Mouse (Mus musculus) intestine, embryonic 16.5 days (tissue): ENCODE measurements around the gene Lmln. TPM values are rescaled to one million over a fixed set of nuclear protein-coding genes. Genes with fewer than 3 reads are reported as not detected.
"Not testable (repeated sequence)": the region's sequence is repeated elsewhere in the genome, so short reads cannot be mapped to it uniquely, and the experiment has no call there.

Experiments used
- ATAC-seq: fragments of 200-750 bp; cut with Nextera tagmentation; 2 replicates; pipeline ENCODE4 v1.8.0; 2017; ENCODE audit warnings: moderate TSS enrichment, moderate library complexity
- H3K27ac ChIP-seq: fragments of 300-500 bp; sonication (generic); 2 replicates; pipeline ENCODE4 v1.5.1; 2014; ENCODE audit warnings: mild to moderate bottlenecking, low read length
- H3K27me3 ChIP-seq: fragments of 300-500 bp; sonication (generic); replicated peaks from 2 replicates; pipeline ENCODE4 v1.6.1; 2014; ENCODE audit warnings: low read length, control low read depth, mixed read lengths; ENCODE audit not compliant: control insufficient read depth, insufficient read depth
- H3K36me3 ChIP-seq: fragments of 300-500 bp; sonication (generic); 2 replicates; pipeline ENCODE4 v1.6.1; 2014; ENCODE audit warnings: low read length, control low read depth; ENCODE audit not compliant: control insufficient read depth, insufficient read depth
- H3K4me1 ChIP-seq: fragments of 300-500 bp; sonication (generic); 2 replicates; pipeline ENCODE4 v1.6.1; 2014; ENCODE audit warnings: low read length, control low read depth, mixed read lengths; ENCODE audit not compliant: control insufficient read depth, insufficient read depth
- H3K4me2 ChIP-seq: fragments of 300-500 bp; sonication (generic); 2 replicates; pipeline ENCODE4 v1.6.1; 2014; ENCODE audit warnings: low read depth, low read length, control low read depth
- H3K4me3 ChIP-seq: fragments of 300-500 bp; sonication (generic); 2 replicates; pipeline ENCODE4 v1.5.1; 2014; ENCODE audit warnings: mild to moderate bottlenecking, low read length
- H3K9ac ChIP-seq: fragments of 300-500 bp; sonication (generic); 2 replicates; pipeline ENCODE4 v1.6.1; 2014; ENCODE audit warnings: low read depth, low read length
- H3K9me3 ChIP-seq: fragments of 300-500 bp; sonication (generic); 2 replicates; pipeline ENCODE4 v1.6.1; 2016; ENCODE audit warnings: low read length, control low read depth; ENCODE audit not compliant: control insufficient read depth
- WGBS: fragments of 180-500 bp; shearing (Covaris S2); extraction: QIAGEN DNeasy Blood & Tissue Kit; methylation state at CpG from one replicate; pipeline ENCODE4 v1.1.7; 2014; 5-methylcytosine and 5-hydroxymethylcytosine counted together
- polyA plus RNA-seq: library from polyadenylated mRNA; unstranded; fragments of >200 nt; fragmentation: Nextera tagmentation; extraction: Ambion mirVana; gene quantifications from 2 replicates; pipeline ENCODE4 v1.2.1, GENCODE M21; 2015

Lmln gene
- polyA plus RNA-seq, 1 experiment from 2014 or later: 1.8 TPM

DNA sequence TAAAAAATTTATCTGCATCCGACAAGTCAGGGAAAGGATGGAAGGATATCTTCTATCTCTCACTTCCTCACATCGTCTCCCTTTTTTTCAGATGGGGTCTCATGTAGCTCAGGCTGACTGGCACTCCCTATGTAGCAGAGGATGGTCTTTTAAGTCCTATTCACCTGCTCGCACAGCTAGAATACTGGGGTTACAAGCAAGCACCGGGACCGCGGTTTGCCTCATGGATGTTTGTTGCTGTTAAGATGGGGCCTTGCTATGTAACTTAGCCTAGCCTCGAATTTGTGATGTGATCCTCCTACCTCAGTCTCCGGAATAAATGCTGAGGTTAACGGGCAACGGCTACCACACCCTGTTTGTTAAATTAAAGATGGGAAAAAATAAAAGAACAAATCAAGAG lies 6.7 kb upstream of the Lmln start:
- peak; percentile 29 for ATAC-seq
- H3K4me2 ChIP-seq: peak overlapping the region; percentile 59
- peak overlapping the region; percentile 90 for H3K9ac ChIP-seq
- WGBS: 21% methylated on average over 10 of the region's 10 CpGs
- peaks cover 19% of the 10 kb centered on the region for H3K4me1 ChIP-seq
- H3K36me3 ChIP-seq: peaks cover 19% of the 10 kb centered on the region
- H3K4me3 ChIP-seq: peak overlapping the region; percentile 67
- H3K27ac ChIP-seq: no peak overlapping the region
- H3K27me3 ChIP-seq: no peaks in the 10 kb centered on the region
- no peaks in the 10 kb centered on the region for H3K9me3 ChIP-seq

DNA sequence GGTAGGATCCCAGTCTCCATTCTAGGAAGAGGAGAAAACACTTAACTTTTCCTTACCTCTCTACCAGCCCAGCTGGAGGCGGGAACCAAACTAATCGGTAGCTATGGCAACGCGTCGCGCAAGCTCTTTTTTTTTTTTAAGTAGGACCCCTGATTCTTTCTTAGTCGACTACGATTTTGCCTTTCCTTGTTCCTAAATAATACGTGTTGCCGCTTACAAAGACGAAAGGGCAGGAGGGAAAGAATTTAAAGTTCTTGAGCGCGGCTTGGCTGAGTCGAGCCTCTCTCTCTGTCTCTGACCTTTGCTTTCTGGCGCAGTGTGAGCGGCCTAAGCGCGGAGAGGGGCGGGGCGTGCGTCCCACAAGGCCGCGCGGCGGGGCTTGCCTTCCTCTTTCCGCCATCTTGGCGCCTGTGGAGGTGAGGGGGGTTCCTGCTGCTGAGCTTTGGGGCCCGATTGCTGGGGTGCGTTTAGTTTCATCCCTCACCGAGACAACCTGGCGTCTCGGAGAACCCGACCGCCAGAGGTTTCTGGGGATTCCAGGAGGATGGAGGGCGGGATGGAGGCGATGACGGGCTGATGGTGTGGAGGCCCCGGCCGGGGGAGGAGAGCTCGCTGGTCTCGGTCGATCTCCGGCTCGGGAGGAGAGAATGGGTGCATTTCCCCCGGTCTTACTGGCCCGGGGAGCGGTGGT lies 6.1 kb upstream of the Lmln start, which contains the start of the genes Iqcg and Rpl35a:
Gene Iqcg (minus strand): TSS at position 124 of the 691 bp plus-strand sequence.
Gene Rpl35a (plus strand): TSS at position 359 of the 691 bp plus-strand sequence.
- peaks cover 19% of the 10 kb centered on the region for H3K36me3 ChIP-seq
- under 1% methylated on average over 47 of the region's 47 CpGs for WGBS
- no peaks in the 10 kb centered on the region for H3K9me3 ChIP-seq
- ATAC-seq: peak; percentile 92
- peak within 1 kb of the TSS; percentile 68 for H3K4me2 ChIP-seq
- peak within 1 kb of the TSS; percentile 67 for H3K4me3 ChIP-seq
- peak within 1 kb of the TSS; percentile 87 for H3K27ac ChIP-seq
- H3K27me3 ChIP-seq: no peaks in the 10 kb centered on the region
- H3K4me1 ChIP-seq: peaks cover 19% of the 10 kb centered on the region
- peak within 1 kb of the TSS; percentile 90 for H3K9ac ChIP-seq

DNA sequence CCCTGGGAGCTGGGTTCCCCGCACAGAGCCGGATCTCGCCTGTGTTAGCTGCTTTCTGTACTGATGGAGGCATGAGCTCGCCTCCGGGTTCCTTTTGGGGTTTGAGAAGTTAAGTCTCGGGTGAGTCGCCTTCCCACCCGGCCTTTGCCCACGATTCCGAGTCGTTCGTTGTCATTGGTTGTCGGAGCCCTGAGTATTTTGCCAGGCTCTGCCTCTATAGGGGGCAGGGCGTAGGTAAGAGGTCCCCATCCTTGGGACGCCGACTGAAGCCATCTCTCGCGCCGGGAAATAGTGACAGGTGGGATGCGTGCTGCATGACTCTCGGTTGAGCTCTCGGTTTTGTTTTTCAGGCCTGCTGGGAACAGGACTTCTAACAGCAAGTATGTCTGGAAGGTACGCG lies 5.5 kb upstream of the Lmln start:
- no peaks in the 10 kb centered on the region for H3K27me3 ChIP-seq
- peaks cover 22% of the 10 kb centered on the region for H3K4me1 ChIP-seq
- H3K4me2 ChIP-seq: peak overlapping the region; percentile 68
- H3K9ac ChIP-seq: peak overlapping the region; percentile 90
- peak overlapping the region; percentile 67 for H3K4me3 ChIP-seq
- peak overlapping the region; percentile 87 for H3K27ac ChIP-seq
- under 1% methylated on average over 24 of the region's 24 CpGs for WGBS
- ATAC-seq: peak; percentile 34
- peaks cover 19% of the 10 kb centered on the region for H3K36me3 ChIP-seq
- H3K9me3 ChIP-seq: no peaks in the 10 kb centered on the region

DNA sequence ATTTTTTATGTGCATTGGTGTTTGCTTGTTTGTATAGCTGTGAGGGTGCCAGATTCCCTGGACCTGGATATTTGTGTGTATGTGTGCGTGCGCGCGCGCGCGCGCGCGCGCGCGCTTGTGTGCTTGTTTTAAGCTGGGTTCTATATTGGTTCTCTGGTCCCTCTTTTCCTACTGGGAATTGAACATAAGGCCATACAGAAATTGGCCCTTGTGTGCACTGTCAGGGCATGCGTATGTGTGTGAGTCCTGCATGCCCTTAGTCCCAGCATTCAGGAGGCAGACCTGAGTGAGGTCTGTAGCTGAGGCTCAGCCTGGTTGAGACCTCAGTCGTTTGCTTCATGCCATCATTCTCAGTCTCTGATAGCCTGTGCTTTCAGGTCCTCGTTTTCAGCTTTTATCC lies 4.3 kb upstream of the Lmln start:
- 89% methylated on average over 16 of the region's 16 CpGs for WGBS
- peaks cover 25% of the 10 kb centered on the region for H3K4me1 ChIP-seq
- H3K27ac ChIP-seq: 0 out of 2 replicates have a peak overlapping the region, but pooled peaks have one; percentile 20
- peak overlapping the region; percentile 56 for H3K9ac ChIP-seq
- peak overlapping the region; percentile 50 for H3K4me2 ChIP-seq
- ATAC-seq: no peak
- no peaks in the 10 kb centered on the region for H3K27me3 ChIP-seq
- H3K36me3 ChIP-seq: peaks cover 19% of the 10 kb centered on the region
- no peaks in the 10 kb centered on the region for H3K9me3 ChIP-seq
- H3K4me3 ChIP-seq: peak overlapping the region; percentile 27

DNA sequence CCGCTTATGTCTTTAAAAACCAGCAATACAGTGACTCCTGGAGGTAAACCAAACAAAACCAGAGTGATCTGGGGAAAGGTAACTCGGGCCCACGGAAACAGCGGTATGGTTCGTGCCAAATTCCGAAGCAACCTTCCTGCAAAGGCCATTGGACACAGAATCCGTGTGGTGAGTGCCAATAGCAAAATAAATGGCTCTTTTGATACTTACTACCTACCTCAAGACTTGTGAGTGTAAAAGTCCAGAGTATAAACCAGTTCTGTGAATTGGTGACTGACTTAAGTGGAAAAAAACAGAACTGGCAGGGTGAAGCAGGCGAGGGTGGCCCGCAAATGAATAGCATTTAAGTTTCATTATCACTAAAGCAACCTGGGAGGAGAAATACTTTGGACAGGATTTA lies 3.7 kb upstream of the Lmln start:
- ATAC-seq, H3K4me3 ChIP-seq, H3K9ac ChIP-seq, H3K27ac ChIP-seq, H3K27me3 ChIP-seq, H3K4me2 ChIP-seq, H3K9me3 ChIP-seq: not testable (repeated sequence)
- Histone ChIP-seq H3K4me1 (peaks cover 25% of the 10 kb centered on the region), H3K36me3 (peaks cover 19% of the 10 kb centered on the region)
- WGBS: 84% methylated on average over 9 of the region's 9 CpGs

DNA sequence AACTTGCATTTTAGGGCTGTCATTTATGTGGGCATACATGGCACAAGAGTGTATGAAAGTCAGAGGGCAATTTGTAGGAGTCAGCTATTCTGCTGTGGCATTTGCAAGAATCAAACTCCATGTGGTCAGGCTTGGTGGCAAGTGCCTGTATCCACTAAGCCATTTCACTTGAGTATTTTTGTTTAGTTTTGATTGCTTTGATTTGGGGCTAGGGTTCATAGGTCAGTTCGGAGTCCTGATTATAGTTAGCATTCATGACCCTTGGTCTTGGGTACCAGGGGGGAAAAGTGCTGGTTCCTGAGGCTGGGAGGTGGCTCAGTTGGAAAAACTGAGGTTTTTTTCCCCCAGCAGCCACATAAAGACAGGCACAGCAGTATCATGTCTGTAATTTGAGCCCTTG lies 2.9 kb upstream of the Lmln start:
- WGBS: 79% methylated on average over 1 of the region's 1 CpGs
- Histone ChIP-seq H3K9me3 (no peaks in the 10 kb centered on the region), H3K27ac (no peak overlapping the region), H3K4me2 (no peak overlapping the region), H3K27me3 (no peaks in the 10 kb centered on the region), H3K36me3 (peaks cover 19% of the 10 kb centered on the region), H3K9ac (0 out of 2 replicates have a peak overlapping the region, but pooled peaks have one; percentile 8), H3K4me1 (peaks cover 25% of the 10 kb centered on the region), H3K4me3 (no peak overlapping the region)
- ATAC-seq: no peak

DNA sequence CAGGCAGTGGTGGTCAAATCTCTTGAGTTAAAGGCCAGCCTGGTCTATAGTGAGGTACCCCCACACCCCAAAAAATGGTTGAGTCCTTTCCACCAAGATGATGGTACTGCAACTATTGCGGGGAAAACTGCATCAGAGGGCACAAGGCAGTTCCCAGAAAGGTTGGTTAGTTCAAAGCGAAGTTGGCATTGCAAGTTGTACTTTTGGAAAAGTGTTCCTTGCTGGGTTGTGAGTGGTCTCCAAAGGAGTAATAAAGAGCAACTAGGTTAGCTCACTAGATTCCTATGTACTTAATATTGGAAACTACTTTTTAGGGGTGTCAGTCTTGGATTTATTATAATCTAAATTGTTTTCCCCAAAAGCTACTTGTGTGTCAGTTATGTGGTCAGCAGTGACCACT lies 1.4 kb upstream of the Lmln start:
- H3K9me3 ChIP-seq: no peaks in the 10 kb centered on the region
- 79% methylated on average over 2 of the region's 2 CpGs for WGBS
- no peak overlapping the region for H3K9ac ChIP-seq
- peaks cover 19% of the 10 kb centered on the region for H3K36me3 ChIP-seq
- H3K4me2 ChIP-seq: no peak overlapping the region
- H3K4me3 ChIP-seq: no peak overlapping the region
- no peak for ATAC-seq
- no peak overlapping the region for H3K27ac ChIP-seq
- no peaks in the 10 kb centered on the region for H3K27me3 ChIP-seq
- peaks cover 22% of the 10 kb centered on the region for H3K4me1 ChIP-seq

DNA sequence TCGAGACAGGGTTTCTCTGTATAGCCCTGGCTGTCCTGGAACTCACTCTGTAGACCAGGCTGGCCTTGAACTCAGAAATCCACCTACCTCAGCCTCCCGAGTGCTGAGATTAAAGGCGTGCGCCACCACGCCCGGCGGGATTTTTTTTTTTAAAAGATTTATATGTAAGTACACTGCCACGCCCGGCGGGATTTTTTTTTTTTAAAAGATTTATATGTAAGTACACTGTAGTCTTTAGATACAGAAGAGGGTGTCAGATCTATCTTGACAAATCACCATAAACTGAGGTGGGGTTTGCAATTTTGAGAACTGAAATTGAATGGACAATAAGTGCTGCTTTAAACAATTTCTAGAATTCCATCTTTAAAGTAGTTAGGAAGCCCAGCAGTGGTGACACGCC lies 921 bp upstream of the Lmln start:
- no peak for ATAC-seq
- Histone ChIP-seq H3K4me1 (peaks cover 22% of the 10 kb centered on the region), H3K4me3 (peak overlapping the region; percentile 81), H3K36me3 (peaks cover 19% of the 10 kb centered on the region), H3K27ac (peak overlapping the region; percentile 91), H3K27me3 (no peaks in the 10 kb centered on the region), H3K9ac (no peak overlapping the region), H3K9me3 (no peaks in the 10 kb centered on the region), H3K4me2 (peak overlapping the region; percentile 65)
- WGBS: 53% methylated on average over 11 of the region's 11 CpGs

DNA sequence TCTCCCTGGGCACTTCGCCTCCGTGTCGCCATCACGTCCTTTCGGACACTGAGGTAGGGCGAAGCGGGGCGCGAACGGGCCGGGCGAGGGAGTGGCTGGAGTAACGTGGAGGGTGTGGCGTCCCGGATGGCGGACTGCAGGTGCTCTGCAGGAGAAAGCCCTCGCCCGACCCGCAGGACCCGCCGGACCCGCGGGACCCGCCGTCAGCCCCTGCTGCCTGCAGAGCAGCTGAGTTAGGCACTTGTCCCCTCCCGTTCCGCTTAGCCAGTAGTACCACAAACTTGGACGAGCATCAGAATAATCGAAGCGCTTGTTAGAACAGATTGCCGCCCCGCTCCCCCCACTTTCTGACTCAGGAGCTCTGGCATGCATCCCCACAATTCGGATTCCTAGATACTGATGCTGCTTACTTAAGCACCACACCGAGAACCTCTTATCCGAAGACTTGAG lies 386 bp downstream of the Lmln start:
- peak overlapping the region; percentile 65 for H3K4me2 ChIP-seq
- H3K27ac ChIP-seq: peak overlapping the region; percentile 91
- peak overlapping the region; percentile 81 for H3K4me3 ChIP-seq
- H3K36me3 ChIP-seq: peaks cover 19% of the 10 kb centered on the region
- peaks cover 22% of the 10 kb centered on the region for H3K4me1 ChIP-seq
- H3K27me3 ChIP-seq: no peaks in the 10 kb centered on the region
- no peaks in the 10 kb centered on the region for H3K9me3 ChIP-seq
- peak; percentile 81 for ATAC-seq
- peak overlapping the region; percentile 70 for H3K9ac ChIP-seq
- WGBS: under 1% methylated on average over 35 of the region's 35 CpGs
